Mouse (Mus musculus) thymus, adult 2 months (tissue): Measurements from ENCODE around the gene Calm1. TPM values are rescaled to one million over a fixed set of nuclear protein-coding genes. Genes with fewer than 3 reads are reported as not detected.

Source experiments
- DNase-seq: peaks from one replicate; pipeline ENCODE4 v3.0.0; 2021
- H3K27ac ChIP-seq: fragments of 200-500 bp; 2 replicates; pipeline ENCODE4 v1.5.1; 2012; ENCODE audit warnings: low read length, control low read depth; ENCODE audit not compliant: control insufficient read depth, insufficient read depth
- H3K27me3 ChIP-seq: fragments of 200-500 bp; 2 replicates; pipeline ENCODE4 v1.6.1; 2012; ENCODE audit warnings: mild to moderate bottlenecking, low read length, moderate library complexity, mixed read lengths; ENCODE audit not compliant: control insufficient read depth, insufficient read depth
- H3K36me3 ChIP-seq: fragments of 200-500 bp; 2 replicates; pipeline ENCODE4 v1.6.1; 2012; ENCODE audit warnings: mild to moderate bottlenecking, low read length, moderate library complexity; ENCODE audit not compliant: control insufficient read depth, insufficient read depth
- H3K4me1 ChIP-seq: fragments of 200-500 bp; replicated peaks from 2 replicates; pipeline ENCODE4 v1.6.1; 2012; ENCODE audit warnings: low read length; ENCODE audit not compliant: control insufficient read depth, insufficient read depth
- H3K4me3 ChIP-seq: fragments of 200-500 bp; 2 replicates; pipeline ENCODE4 v1.5.1; 2012; ENCODE audit warnings: mild to moderate bottlenecking, low read length, control low read depth, moderate library complexity; ENCODE audit not compliant: control insufficient read depth, insufficient read depth
- CTCF ChIP-seq: fragments of 200-500 bp; IDR thresholded peaks from 2 replicates; pipeline ENCODE4 v1.5.1; 2012; ENCODE audit warnings: mild to moderate bottlenecking, control low read depth, low read length, moderate library complexity, borderline replicate concordance; ENCODE audit not compliant: control insufficient read depth, poor library complexity, insufficient read depth; ENCODE audit errors: extremely low read depth
- POLR2A ChIP-seq: fragments of 200-500 bp; IDR thresholded peaks from 2 replicates; pipeline ENCODE4 v1.6.1; 2012; ENCODE audit warnings: mild to moderate bottlenecking, low read length, control low read depth, moderate library complexity; ENCODE audit not compliant: control insufficient read depth, poor library complexity, insufficient read depth; ENCODE audit errors: extremely low read depth
- WGBS: fragments of 180-500 bp; shearing (Covaris S2); methylation state at CpG from one replicate; pipeline ENCODE4 v1.1.7; 2018; 5-methylcytosine and 5-hydroxymethylcytosine counted together
- polyA plus RNA-seq: library from polyadenylated mRNA; depleted of rRNA; stranded (reverse); fragments of >200 nt; gene quantifications from 2 replicates; pipeline ENCODE4 v1.2.3, GENCODE M21; 2012

The Calm1 gene
- polyA plus RNA-seq, 1 experiment, result 511 TPM

DNA sequence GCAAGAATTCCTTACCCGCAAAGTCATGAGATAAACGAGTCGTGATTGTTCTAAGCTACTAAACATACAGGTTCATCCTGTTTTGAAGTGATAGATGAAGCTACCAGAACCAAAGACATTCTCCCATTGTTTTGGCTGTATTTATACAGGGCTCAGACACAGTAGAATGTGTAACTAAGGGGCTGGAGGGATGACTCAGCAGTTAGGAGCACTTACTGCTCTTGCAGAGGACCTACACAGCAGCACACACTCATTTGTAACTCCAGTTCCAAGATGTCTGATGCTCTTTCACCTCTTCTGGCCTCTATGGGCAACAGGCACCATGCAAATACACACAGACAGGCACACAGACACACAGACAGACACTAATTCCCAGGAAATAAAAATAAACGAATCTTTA lies 20.8 kb downstream of the Calm1 start:
- H3K27ac ChIP-seq, result no peak overlapping the region
- no peaks in the 10 kb centered on the region for H3K36me3 ChIP-seq
- no peaks in the 10 kb centered on the region for H3K27me3 ChIP-seq
- 73% methylated on average over 4 of the region's 4 CpGs for WGBS
- DNase-seq, result no peak
- no peak overlapping the region for H3K4me3 ChIP-seq
- no peaks in the 10 kb centered on the region for H3K4me1 ChIP-seq
- TF ChIP-seq CTCF (no peak), POLR2A (no peak)

- 86% methylated on average over 11 of the region's 11 CpGs for WGBS
- Histone ChIP-seq H3K27me3 (no peaks in the 10 kb centered on the region), H3K27ac (no peak overlapping the region), H3K4me1 (peaks cover 13% of the 10 kb centered on the region; the same call in 1 of the 2 replicates), H3K36me3 (no peaks in the 10 kb centered on the region), H3K4me3 (no peak overlapping the region)
- TF ChIP-seq CTCF, result no peak
- no peak for TF ChIP-seq POLR2A
- no peak for DNase-seq
Measured at GRCm38 (mm10) chr12:100221608-100222321, 22.5 kb downstream of the Calm1 start.

- Histone ChIP-seq H3K4me1 (peaks cover 13% of the 10 kb centered on the region; the same call in 1 of the 2 replicates), H3K4me3 (no peak overlapping the region), H3K27me3 (no peaks in the 10 kb centered on the region), H3K36me3 (no peaks in the 10 kb centered on the region), H3K27ac (no peak overlapping the region)
- DNase-seq, result no peak
- no peak for TF ChIP-seq CTCF
- TF ChIP-seq POLR2A, result no peak
- WGBS, result 91% methylated on average over 13 of the region's 13 CpGs
Measured at GRCm38 (mm10) chr12:100222322-100222993, 23.2 kb downstream of the Calm1 start.

DNA sequence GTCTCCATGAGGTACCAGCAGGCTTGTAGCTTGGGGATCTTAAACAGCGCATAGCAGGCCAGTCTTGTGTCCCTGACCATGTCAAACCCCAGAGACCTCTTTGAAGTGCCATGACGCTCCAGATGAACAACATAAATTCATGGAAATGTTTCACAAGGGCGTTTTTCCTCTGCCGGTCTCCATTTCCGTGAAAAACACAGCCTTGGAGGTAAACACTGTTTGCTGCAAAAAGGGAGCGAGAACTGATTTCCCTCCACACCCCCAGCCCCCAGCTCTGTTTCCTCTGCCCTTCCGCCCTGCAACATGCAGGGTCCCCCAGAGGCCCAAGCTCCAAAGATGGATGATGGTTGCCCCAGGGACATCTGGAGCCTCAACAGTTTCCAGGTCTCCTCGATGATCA lies 24.3 kb downstream of the Calm1 start:
- Histone ChIP-seq H3K27ac (no peak overlapping the region), H3K4me1 (peaks cover 23% of the 10 kb centered on the region), H3K27me3 (no peaks in the 10 kb centered on the region), H3K36me3 (no peaks in the 10 kb centered on the region), H3K4me3 (no peak overlapping the region)
- no peak for DNase-seq
- 84% methylated on average over 8 of the region's 8 CpGs for WGBS
- no peak for TF ChIP-seq CTCF
- no peak for TF ChIP-seq POLR2A

DNA sequence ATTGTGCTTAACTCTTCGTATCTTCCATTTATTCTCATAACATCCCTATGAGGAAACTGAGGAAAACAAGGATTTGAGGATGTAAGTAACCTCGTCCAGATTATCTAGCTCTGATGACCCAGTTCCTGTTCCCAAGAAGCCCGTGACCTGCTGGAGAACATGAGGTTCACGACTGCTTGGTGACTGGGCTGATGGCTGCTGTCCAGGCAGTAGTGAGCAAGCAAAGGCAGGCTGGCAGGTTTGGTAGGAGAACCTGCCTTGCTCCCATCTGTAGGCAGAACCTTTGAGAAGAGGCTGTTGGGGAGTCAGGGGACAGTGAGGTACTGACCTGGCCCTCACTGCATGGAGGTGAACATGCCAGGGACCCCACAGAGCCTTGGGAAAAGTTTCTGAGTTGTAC lies 26.0 kb downstream of the Calm1 start:
- Histone ChIP-seq H3K36me3 (no peaks in the 10 kb centered on the region), H3K4me3 (no peak overlapping the region), H3K27me3 (no peaks in the 10 kb centered on the region), H3K27ac (no peak overlapping the region), H3K4me1 (peaks cover 26% of the 10 kb centered on the region)
- no peak for DNase-seq
- TF ChIP-seq POLR2A (no peak), CTCF (no peak)
- WGBS, result 79% methylated on average over 4 of the region's 4 CpGs

- Histone ChIP-seq H3K36me3 (no peaks in the 10 kb centered on the region), H3K27ac (no peak overlapping the region), H3K4me1 (peaks cover 26% of the 10 kb centered on the region), H3K4me3 (no peak overlapping the region), H3K27me3 (no peaks in the 10 kb centered on the region)
- DNase-seq, result no peak
- WGBS, result 53% methylated on average over 5 of the region's 5 CpGs
- TF ChIP-seq POLR2A (no peak), CTCF (no peak)
Measured at GRCm38 (mm10) chr12:100226073-100226472, 26.8 kb downstream of the Calm1 start.
